Mouse (Mus musculus): Measurements from ENCODE around the gene Ptprd.

- no peak for TF ChIP-seq CTCF (IDR thresholded peaks at IDR 0.05; ENCODE audit: control insufficient read depth, insufficient read depth, low read length)
- TF ChIP-seq POLR2A (IDR thresholded peaks at IDR 0.05; ENCODE audit: borderline replicate concordance, control insufficient read depth, low read depth, low read length): no peak
Measured at GRCm38 (mm10) chr4:77316644-77317043, 895.1 kb downstream of the Ptprd start.
